Mouse (Mus musculus) neural tube, embryonic 11.5 days (tissue): ENCODE measurements at regions not wholly inside any gene's neighbourhood (a gene's known extent, or its start where the extent isn't known, plus 50 kb on each side); places are given as distances from the start of the nearest gene placed in this dataset.

Experiments used
- ATAC-seq: fragments of 200-750 bp; cut with Nextera tagmentation; 2 replicates; pipeline ENCODE4 v1.8.0; 2017; ENCODE audit warnings: moderate number of reproducible peaks, mild to moderate bottlenecking, moderate TSS enrichment, moderate library complexity; ENCODE audit not compliant: insufficient read depth, low FRiP score, low TSS enrichment
- DNase-seq: peaks from one replicate; pipeline ENCODE4 v3.0.0-alpha.2; 2015; ENCODE audit warnings: low spot score
- H3K27ac ChIP-seq: fragments of 300-500 bp; sonication (generic); 2 replicates; pipeline ENCODE4 v1.5.1; 2014; ENCODE audit warnings: low read depth, mild to moderate bottlenecking, low read length
- H3K27me3 ChIP-seq: fragments of 300-500 bp; sonication (generic); 2 replicates; pipeline ENCODE4 v1.6.1; 2014; ENCODE audit warnings: mild to moderate bottlenecking, low read length, mixed read lengths; ENCODE audit not compliant: control insufficient read depth, insufficient read depth
- H3K36me3 ChIP-seq: fragments of 300-500 bp; sonication (generic); 2 replicates; pipeline ENCODE4 v1.6.1; 2014; ENCODE audit warnings: mild to moderate bottlenecking, low read length, moderate library complexity, mixed read lengths; ENCODE audit not compliant: control insufficient read depth, insufficient read depth
- H3K4me1 ChIP-seq: fragments of 300-500 bp; sonication (generic); 2 replicates; pipeline ENCODE4 v1.6.1; 2014; ENCODE audit warnings: low read length, mixed read lengths; ENCODE audit not compliant: control insufficient read depth, insufficient read depth
- H3K4me2 ChIP-seq: fragments of 300-500 bp; sonication (generic); 2 replicates; pipeline ENCODE4 v1.6.1; 2014; ENCODE audit warnings: low read depth, mild to moderate bottlenecking, moderate library complexity
- H3K4me3 ChIP-seq: fragments of 300-500 bp; sonication (generic); 2 replicates; pipeline ENCODE4 v1.5.1; 2014; ENCODE audit warnings: low read depth, low read length
- H3K9ac ChIP-seq: fragments of 300-500 bp; sonication (generic); 2 replicates; pipeline ENCODE4 v1.6.1; 2014; ENCODE audit warnings: mild to moderate bottlenecking, low read length
- H3K9me3 ChIP-seq: fragments of 300-500 bp; sonication (generic); 2 replicates; pipeline ENCODE4 v1.6.1; 2016; ENCODE audit warnings: low read length; ENCODE audit not compliant: control insufficient read depth
- WGBS: fragments of 180-500 bp; shearing (Covaris S2); extraction: QIAGEN DNeasy Blood & Tissue Kit; methylation state at CpG from one replicate; pipeline ENCODE4 v1.1.7; 2014; 5-methylcytosine and 5-hydroxymethylcytosine counted together

DNA sequence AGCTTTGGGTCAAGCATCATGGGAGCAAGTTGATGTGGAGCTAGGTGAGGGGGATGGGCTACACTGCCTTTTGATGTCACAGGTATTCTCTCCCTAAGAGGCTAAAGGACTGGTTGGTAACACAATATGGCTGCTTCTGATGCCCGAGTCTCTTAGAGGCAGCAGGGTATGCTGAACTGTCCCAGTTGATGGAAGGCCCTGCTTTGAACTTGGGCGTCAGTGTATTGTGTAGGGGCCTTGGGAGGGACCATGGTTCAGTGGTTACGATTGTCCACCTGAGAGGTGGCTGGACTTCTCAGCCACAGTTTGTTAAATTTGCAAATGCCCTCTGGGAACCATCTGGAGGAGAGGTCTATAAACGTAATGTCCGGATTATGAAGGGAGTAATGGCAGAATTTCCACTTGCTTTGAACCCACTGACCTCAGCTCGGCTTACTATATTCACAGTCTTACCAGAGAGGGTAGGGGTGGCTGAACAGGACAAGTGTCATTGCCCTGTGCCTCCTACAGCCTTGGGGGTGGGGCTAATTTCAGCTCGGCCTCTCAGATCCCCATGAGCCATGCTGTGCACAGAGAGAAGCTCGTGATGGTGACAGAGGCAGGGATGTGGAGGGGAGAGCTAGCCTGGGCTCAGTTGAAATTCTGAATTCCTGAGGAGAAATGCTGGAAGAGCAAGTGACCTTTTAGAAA, 442.6 kb upstream of the Mgmt start:
- ATAC-seq: no peak
- no peaks in the 10 kb centered on the region for H3K9me3 ChIP-seq
- 70% methylated on average over 8 of the region's 8 CpGs for WGBS
- H3K27ac ChIP-seq: no peak overlapping the region
- no peak for DNase-seq
- no peak overlapping the region for H3K4me2 ChIP-seq
- H3K27me3 ChIP-seq: no peaks in the 10 kb centered on the region
- H3K4me1 ChIP-seq: no peaks in the 10 kb centered on the region
- no peaks in the 10 kb centered on the region for H3K36me3 ChIP-seq
- H3K9ac ChIP-seq: no peak overlapping the region
- H3K4me3 ChIP-seq: no peak overlapping the region

GRCm38 (mm10) chr7:136452561-136452960, 441.9 kb upstream of the Mgmt start:
- Histone ChIP-seq H3K9me3 (no peaks in the 10 kb centered on the region), H3K4me3 (no peak overlapping the region), H3K36me3 (no peaks in the 10 kb centered on the region), H3K27me3 (no peaks in the 10 kb centered on the region), H3K27ac (no peak overlapping the region), H3K9ac (no peak overlapping the region), H3K4me1 (no peaks in the 10 kb centered on the region), H3K4me2 (no peak overlapping the region)
- no peak for DNase-seq
- 77% methylated on average over 5 of the region's 5 CpGs for WGBS
- no peak for ATAC-seq

- Histone ChIP-seq H3K4me2 (no peak overlapping the region), H3K9ac (no peak overlapping the region), H3K9me3 (no peaks in the 10 kb centered on the region), H3K27me3 (no peaks in the 10 kb centered on the region), H3K27ac (no peak overlapping the region), H3K4me3 (no peak overlapping the region), H3K4me1 (no peaks in the 10 kb centered on the region), H3K36me3 (no peaks in the 10 kb centered on the region)
- DNase-seq: no peak
- ATAC-seq: no peak
- 69% methylated on average over 7 of the region's 7 CpGs for WGBS
Measured at GRCm38 (mm10) chr7:136457171-136457570, 437.2 kb upstream of the Mgmt start.

DNA sequence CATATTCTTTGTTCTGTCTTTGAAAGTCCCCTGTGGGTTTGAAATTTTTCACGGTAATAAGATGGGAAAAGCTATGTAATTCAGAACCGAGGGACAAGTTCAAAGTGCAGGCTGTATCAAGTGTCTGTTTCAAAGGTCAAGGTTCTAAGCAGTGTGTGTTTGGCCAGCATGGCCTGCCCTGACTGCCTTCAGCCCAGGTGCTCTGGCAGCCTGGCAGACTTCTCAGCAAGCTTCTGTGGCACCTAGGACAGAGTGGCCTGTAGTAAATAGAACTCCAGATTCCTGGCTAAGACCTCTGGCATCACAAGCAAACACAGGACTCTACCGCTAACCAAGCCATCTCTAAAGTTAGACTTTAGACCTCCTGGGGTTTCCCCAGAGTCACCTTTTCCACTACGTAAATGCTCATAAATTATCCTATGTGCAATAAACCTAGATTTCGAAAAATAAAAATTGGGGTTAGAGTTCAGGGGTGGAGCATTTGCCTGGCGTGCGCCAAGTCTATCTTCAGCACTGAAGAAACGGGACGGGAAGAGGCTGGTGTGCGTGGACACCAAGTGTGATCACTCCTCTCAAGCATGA, 436.5 kb upstream of the Mgmt start:
- no peaks in the 10 kb centered on the region for H3K9me3 ChIP-seq
- 79% methylated on average over 10 of the region's 10 CpGs for WGBS
- H3K36me3 ChIP-seq: no peaks in the 10 kb centered on the region
- DNase-seq: no peak
- no peaks in the 10 kb centered on the region for H3K27me3 ChIP-seq
- ATAC-seq: no peak
- no peaks in the 10 kb centered on the region for H3K4me1 ChIP-seq
- H3K4me2 ChIP-seq: no peak overlapping the region
- H3K4me3 ChIP-seq: no peak overlapping the region
- no peak overlapping the region for H3K27ac ChIP-seq
- no peak overlapping the region for H3K9ac ChIP-seq

GRCm38 (mm10) chr7:136477135-136477534, 417.3 kb upstream of the Mgmt start:
- 78% methylated on average over 4 of the region's 4 CpGs for WGBS
- H3K27ac ChIP-seq: no peak overlapping the region
- H3K36me3 ChIP-seq: no peaks in the 10 kb centered on the region
- H3K9ac ChIP-seq: no peak overlapping the region
- no peaks in the 10 kb centered on the region for H3K9me3 ChIP-seq
- H3K4me3 ChIP-seq: no peak overlapping the region
- no peak overlapping the region for H3K4me2 ChIP-seq
- DNase-seq: no peak
- ATAC-seq: no peak
- peaks cover 3% of the 10 kb centered on the region; the same call in 1 of the 2 replicates for H3K4me1 ChIP-seq
- no peaks in the 10 kb centered on the region for H3K27me3 ChIP-seq

GRCm38 (mm10) chr7:136480641-136481202, 413.7 kb upstream of the Mgmt start:
- ATAC-seq (no peak), DNase-seq (no peak)
- Histone ChIP-seq H3K27ac (no peak overlapping the region), H3K4me1 (peaks cover 10% of the 10 kb centered on the region; the same call in 1 of the 2 replicates), H3K36me3 (no peaks in the 10 kb centered on the region), H3K9ac (no peak overlapping the region), H3K4me3 (no peak overlapping the region), H3K27me3 (no peaks in the 10 kb centered on the region), H3K9me3 (no peaks in the 10 kb centered on the region), H3K4me2 (no peak overlapping the region)
- WGBS: 57% methylated on average over 13 of the region's 13 CpGs

GRCm38 (mm10) chr7:136483237-136483636, 411.2 kb upstream of the Mgmt start:
- DNase-seq: no peak
- no peaks in the 10 kb centered on the region for H3K9me3 ChIP-seq
- H3K4me2 ChIP-seq: no peak overlapping the region
- peaks cover 14% of the 10 kb centered on the region; the same call in 1 of the 2 replicates for H3K4me1 ChIP-seq
- no peak overlapping the region for H3K27ac ChIP-seq
- no peak overlapping the region for H3K4me3 ChIP-seq
- no peak overlapping the region for H3K9ac ChIP-seq
- H3K36me3 ChIP-seq: no peaks in the 10 kb centered on the region
- no peak for ATAC-seq
- H3K27me3 ChIP-seq: no peaks in the 10 kb centered on the region

DNA sequence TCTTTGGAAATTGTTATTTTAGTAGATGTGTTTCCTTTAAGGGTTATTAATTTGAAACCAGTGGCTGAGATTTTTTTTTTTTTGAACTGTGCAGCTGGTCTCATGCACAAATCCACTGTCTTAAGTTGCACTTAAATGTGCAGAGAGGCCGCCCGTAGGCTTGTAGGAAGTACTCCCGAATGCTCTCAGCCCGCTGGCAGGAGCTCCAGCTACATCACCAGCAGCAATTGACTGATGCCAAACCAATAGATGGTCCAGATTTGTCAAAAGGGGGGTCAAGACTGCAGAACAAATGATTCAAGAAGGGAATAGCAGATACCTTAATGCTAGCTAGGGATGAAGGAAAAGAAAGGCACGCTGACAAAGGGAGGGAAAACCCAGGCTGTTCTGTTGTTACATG, 406.9 kb upstream of the Mgmt start:
- Histone ChIP-seq H3K4me1 (peaks cover 13% of the 10 kb centered on the region; the same call in 1 of the 2 replicates), H3K27ac (no peak overlapping the region), H3K36me3 (no peaks in the 10 kb centered on the region), H3K9ac (no peak overlapping the region), H3K4me2 (no peak overlapping the region), H3K9me3 (no peaks in the 10 kb centered on the region), H3K27me3 (no peaks in the 10 kb centered on the region), H3K4me3 (no peak overlapping the region)
- DNase-seq: no peak
- no peak for ATAC-seq
- WGBS: 63% methylated on average over 5 of the region's 5 CpGs

DNA sequence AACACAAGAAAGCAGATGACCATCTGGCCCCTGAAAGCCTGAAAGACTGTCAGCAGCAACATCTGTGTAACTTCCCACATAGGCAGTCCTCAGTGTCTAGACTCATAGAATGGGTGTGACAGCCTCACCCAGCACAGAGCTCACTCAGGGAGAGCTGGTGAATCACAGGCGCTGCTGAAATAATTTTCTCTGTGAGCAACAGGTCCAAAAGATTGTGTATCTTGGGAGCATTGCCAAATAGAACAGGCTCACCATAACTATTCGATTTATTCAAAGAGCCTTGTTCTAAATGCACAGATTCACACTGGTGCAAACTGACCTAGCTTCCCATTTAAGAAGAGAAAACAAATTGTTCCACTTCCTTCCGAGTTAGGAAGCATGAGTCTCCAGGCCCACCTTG, 399.6 kb upstream of the Mgmt start:
- Histone ChIP-seq H3K4me1 (peaks cover 14% of the 10 kb centered on the region; the same call in 1 of the 2 replicates), H3K27ac (no peak overlapping the region), H3K27me3 (no peaks in the 10 kb centered on the region; the same call in 1 of the 2 replicates), H3K9me3 (no peaks in the 10 kb centered on the region), H3K4me3 (no peak overlapping the region), H3K9ac (no peak overlapping the region), H3K36me3 (no peaks in the 10 kb centered on the region), H3K4me2 (no peak overlapping the region)
- DNase-seq (no peak), ATAC-seq (no peak)
- WGBS: 63% methylated on average over 3 of the region's 3 CpGs
